Mouse (Mus musculus) liver, postnatal 0 days (tissue): ENCODE data around the gene Med18.

ENCODE experiments used
- CTCF ChIP-seq: sonication (generic); IDR thresholded peaks from 2 replicates; pipeline ENCODE4 v1.5.1; 2016; ENCODE audit warnings: antibody characterized with exemption, low read depth
- EP300 ChIP-seq: IDR thresholded peaks from 2 replicates; pipeline ENCODE4 v1.6.1; 2016; ENCODE audit warnings: antibody characterized with exemption, low read depth, mild to moderate bottlenecking

- no peak for TF ChIP-seq CTCF
- no peak for TF ChIP-seq EP300
Observed at GRCm38 (mm10) chr4:132446105-132446504, 17.6 kb downstream of the Med18 start.
